Mouse (Mus musculus) hematopoietic stem cell, adult 5-6 weeks (primary cell): ENCODE data around the gene Smyd2. TPM values are rescaled to one million over a fixed set of nuclear protein-coding genes. Genes with fewer than 3 reads are reported as not detected.

ENCODE experiments used
- ATAC-seq, 2 experiments: fragments of 125-278 bp in 1 of 2; replicated peaks in 1 of 2; 2 replicates each; pipeline ENCODE4 v1.8.0; 2016 to 2017; ENCODE audit warnings: inconsistent platforms in 2 of 2, mild to moderate bottlenecking in 2 of 2, moderate number of reproducible peaks in 2 of 2, low read depth in 1 of 2, moderate TSS enrichment in 1 of 2; ENCODE audit not compliant: low FRiP score in 2 of 2, poor library complexity in 2 of 2, severe bottlenecking in 2 of 2, insufficient read depth in 1 of 2, low TSS enrichment in 1 of 2
- total RNA-seq: library from RNA; stranded (forward); fragments of 172-1452, 232-1000 nt; gene quantifications from 2 replicates; pipeline ENCODE4 v1.2.3, GENCODE M21; 2017

Gene Smyd2
- total RNA-seq, 1 experiment from 2014 or later: 156 TPM

- ATAC-seq: no peak
Measured at GRCm38 (mm10) chr1:189922721-189923120, 558 bp upstream of the Smyd2 start.

- no peak; a peak in 1 of 4 replicates for ATAC-seq
Measured at GRCm38 (mm10) chr1:189921568-189921817, 670 bp downstream of the Smyd2 start.

DNA sequence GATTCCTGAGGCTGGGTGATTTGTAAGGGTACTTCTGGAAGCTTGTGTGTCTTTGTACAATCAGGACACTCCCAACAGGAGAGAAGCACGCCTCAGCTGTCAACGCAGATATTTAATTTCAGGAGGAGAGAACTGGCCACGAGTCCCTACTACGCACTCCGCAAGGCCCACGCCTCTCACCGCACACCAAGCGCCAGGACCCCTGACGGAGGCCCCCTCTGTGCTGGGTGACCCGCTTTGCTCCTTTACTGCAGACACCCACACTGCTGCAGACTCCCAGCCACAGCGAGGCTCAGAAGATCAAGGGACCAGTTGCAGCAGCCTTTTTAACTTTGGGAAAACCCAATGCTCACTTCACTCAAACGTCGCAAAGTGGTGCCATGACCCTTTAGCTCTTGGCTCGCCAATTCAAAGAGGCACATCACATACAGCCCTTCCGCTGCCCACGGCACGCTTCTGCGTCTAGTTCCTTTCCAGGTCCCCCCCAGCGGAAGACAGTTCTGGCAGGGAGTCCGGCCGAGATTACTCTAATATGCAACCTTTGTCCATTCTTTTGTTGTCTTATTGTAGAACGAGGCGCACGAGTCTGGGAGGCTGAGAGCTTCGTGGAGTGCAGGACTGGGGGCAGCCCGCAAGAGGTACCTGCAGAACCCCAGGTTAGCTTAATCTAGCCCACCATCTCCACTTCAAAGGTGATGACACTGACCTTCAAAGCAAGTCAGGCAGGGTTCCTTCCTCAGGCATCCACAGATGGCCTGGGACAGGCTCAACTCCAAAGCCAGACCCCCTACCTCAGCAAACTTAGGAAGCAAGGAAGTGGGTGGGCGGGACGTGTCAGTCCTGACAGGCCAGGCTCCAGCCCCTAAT is 1.2 kb downstream of the Smyd2 start:
- ATAC-seq: peak in 1 of 2 experiments; percentile 16; a peak in 1 of 4 replicates

GRCm38 (mm10) chr1:189919756-189920155 is 2.4 kb downstream of the Smyd2 start:
- no peak for ATAC-seq

DNA sequence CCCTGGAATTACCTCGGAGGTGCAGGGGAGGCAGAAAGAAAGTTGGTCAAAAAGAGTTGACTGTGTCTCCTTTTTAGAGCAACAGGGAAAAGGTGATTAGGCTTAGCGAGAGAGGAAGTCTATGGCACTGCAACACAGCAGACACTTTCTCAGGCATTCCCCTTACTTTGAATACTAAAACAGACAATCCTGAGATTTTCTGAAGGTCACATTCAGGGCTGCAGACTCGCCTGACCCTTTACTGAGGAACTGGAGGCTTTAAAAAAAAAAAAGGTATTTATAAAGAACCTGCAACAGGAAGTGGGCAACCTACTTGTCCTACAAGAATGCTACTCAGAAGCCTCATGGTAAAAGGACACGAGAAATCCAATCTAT is 5.0 kb downstream of the Smyd2 start:
- no peak for ATAC-seq

GRCm38 (mm10) chr1:189916422-189917125 is 5.6 kb downstream of the Smyd2 start:
- ATAC-seq: no peak

DNA sequence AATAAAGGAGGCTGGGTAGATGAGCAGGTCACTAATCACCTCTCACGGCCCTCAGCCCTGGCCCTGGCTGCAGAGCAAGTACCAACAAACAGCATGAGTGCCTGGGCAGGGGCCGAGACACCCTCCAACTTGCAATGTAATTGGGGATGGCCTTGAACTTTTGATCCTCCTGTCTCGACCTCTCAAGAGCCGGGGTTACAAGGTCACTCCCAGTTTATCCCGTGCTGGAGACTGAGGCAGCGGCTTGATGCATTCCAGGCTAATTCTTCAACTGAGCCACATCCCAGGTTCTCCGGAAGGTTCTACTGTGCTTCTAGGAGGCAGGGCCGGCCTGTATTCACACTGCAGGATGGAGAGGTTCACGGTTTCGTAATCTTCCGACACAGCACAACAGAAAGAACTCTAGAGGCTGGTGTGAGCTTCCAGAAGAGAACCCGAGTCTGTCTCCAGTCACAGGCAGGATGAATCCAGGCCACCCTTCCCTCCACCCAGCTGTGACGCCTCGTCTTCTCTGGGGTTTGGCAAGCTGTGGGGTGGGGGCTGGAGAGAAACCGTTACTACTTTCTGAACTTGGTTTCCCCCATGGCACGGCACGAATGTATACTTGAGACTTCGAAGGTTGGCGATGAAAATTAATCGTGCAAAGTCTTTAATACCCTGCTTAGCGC is 8.9 kb downstream of the Smyd2 start:
- ATAC-seq: no peak

DNA sequence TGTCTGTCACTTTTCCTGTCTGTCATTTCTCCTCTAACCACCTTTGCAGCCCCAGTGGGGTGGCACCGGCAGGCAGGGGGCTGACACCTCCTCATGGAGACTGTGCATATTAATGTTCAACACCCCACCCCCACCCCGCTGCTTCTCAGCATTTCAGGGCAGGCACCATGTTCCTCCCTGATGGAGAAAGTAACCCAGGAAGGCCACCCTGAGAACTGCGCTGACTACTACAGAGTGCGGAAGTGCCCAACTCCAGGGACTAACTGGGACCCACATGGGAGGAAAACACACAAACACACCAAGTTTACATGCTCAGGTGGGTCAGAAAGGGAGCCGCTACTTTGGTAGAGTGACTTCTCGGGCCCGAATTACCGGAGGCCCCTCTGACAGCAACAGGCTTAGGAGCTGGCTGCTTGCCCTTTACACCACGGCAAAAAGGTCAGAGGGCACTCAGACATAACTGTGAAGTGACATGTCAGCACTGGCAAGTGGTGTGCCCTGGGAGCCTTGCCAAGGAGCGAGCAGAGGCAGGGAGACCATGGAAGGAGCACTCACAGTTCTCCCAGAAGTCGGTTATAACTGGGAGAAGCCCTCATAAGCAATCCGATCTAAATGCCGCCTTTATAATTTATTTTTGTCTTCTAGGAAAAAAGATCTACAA is 11.3 kb downstream of the Smyd2 start:
- no peak for ATAC-seq

GRCm38 (mm10) chr1:189903169-189903568 is 19.0 kb downstream of the Smyd2 start:
- no peak for ATAC-seq

DNA sequence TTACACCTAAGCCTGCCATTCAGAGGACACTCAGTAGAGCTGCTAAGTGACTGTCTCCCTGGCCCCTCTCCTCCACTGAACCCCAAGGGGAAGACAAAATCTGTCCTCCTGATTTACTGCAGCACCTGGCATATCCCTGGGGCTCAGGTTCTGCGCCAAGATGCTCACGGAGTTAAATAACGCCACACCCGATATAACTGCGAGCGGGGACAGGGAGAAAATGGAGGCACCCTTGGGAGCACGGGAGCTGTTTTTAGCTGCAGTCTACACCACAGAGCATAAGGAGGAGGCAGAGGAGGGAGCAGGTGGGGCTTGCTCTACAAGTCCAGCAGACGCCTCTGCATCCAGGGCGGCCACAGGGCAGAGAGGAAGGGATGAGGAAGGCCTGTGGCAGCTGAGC is 19.8 kb downstream of the Smyd2 start:
- no peak for ATAC-seq

GRCm38 (mm10) chr1:189899526-189899925 is 22.6 kb downstream of the Smyd2 start:
- no peak for ATAC-seq

GRCm38 (mm10) chr1:189898708-189899107 is 23.5 kb downstream of the Smyd2 start:
- no peak for ATAC-seq

GRCm38 (mm10) chr1:189897861-189898260 is 24.3 kb downstream of the Smyd2 start:
- no peak for ATAC-seq

DNA sequence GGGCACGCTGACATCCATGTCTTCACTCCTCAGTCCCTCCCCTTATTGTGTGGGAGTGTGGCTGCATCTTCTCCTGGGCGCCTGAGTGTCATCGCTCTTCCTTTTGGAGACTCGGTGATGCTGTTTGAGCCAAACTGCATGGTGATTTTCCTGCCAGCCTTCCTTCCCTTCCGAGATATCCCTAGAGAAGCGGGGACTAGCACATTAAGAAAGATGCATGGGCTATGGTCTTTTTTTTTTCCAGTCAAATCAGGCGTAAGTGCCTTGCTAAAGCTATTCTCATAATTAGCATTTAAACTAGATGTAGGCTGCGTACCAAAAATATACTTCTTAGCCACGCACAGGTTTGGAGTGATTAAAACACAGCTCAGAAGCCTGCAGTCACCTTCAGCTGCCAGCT is 28.0 kb downstream of the Smyd2 start:
- ATAC-seq: no peak

DNA sequence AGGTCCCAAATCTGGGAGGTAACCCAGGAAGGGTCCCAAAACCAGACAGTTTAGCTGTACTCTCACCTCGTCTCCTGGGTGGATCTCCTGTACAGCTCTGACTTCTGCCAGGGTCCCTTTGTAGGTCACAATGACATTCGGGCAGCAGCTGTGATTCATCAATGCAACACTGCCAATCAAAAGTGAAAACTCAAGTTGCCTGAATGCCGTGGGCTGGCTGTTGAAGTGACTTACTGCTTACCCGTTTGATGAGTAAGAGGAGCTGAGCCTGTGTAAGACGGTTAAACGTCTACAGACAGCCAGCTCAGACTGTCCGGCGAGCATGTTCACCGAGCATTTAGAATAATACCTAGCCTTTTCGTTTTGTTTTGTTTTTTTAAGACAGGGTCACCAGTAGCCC is 33.4 kb downstream of the Smyd2 start:
- no peak for ATAC-seq

DNA sequence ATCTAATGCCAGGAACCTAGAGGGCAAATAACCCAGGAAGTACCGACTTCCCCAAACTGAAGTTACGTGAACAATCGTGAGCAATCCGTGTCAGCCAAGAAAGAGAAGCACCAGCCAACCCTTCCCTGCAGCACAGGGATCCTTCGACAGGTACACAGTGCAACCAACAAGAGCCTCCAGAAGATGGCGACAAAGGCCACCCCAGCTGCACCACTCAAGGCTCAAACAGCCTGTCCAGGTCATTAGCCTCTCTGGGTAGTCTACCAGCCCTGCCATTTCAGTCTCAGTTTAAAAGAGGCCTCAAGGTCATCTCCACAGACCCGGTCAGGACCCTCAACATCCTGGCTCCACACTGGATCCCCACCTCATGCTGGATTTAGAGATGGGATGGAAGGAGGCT is 34.6 kb downstream of the Smyd2 start:
- peak; percentile 78 to 88 for ATAC-seq

GRCm38 (mm10) chr1:189885975-189886374 is 36.2 kb downstream of the Smyd2 start:
- no peak for ATAC-seq

- ATAC-seq: no peak
Measured at GRCm38 (mm10) chr1:189884951-189885350, 37.2 kb downstream of the Smyd2 start.
